21 mouse cellular contexts compared by ENCODE assay signal in the genomic region with DNA sequence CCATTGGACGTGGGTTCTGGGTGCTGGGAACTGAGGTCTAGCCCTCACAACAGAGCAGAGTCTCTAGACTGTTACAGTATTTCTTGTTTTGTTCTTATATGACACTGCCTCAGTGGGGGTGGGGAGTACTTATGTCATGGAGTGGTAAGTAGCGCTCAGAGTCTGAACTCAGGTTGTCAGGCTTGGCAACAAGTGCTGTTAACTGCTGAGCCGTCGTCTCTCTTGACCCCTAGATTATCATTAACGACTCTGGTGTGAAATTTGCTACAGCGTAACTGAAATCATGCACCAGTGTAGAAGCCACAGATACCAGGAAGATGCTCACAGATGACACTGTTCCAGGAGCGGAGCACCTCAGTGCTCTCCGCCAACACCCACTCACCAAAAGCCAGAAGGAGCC. TPM values are rescaled to one million over a fixed set of nuclear protein-coding genes. Genes with fewer than 3 reads are reported as not detected.
DNase-seq lines count a peak whose midpoint lies in the region; ATAC-seq and TF ChIP-seq lines count a peak whose summit lies in the region.
"Had no signal": no experiment of that assay in that cellular context is flagged by ENCODE, and none has a peak within 500 bp of the region (broad histone marks: within the 10 kb centered on the region; RNA-seq: fewer than 3 reads in every experiment).

No protein-coding gene starts in this region.

- H3K9me3 ChIP-seq in forebrain, embryonic 14.5 days (replicated peaks; ENCODE audit: control insufficient read depth, low read length): no peaks in the 10 kb centered on the region
- no peaks in the 10 kb centered on the region for H3K9me3 ChIP-seq in forebrain, embryonic 11.5 days (ENCODE audit: control insufficient read depth, low read length)
- H3K9me3 ChIP-seq in intestine, embryonic 14.5 days (ENCODE audit: control insufficient read depth, low read length): no peaks in the 10 kb centered on the region
- H3K9me3 ChIP-seq in intestine, embryonic 16.5 days (ENCODE audit: control insufficient read depth, low read length): no peaks in the 10 kb centered on the region
- H3K9me3 ChIP-seq: forebrain, embryonic 10.5 days; hindbrain, embryonic 12.5 days; hindbrain, embryonic 15.5 days had no signal

- TF ChIP-seq POLR2A in brain, embryonic 14.5 days (IDR thresholded peaks at IDR 0.05; ENCODE audit: borderline replicate concordance, extremely low read depth, insufficient read depth, insufficient read length, poor library complexity, severe bottlenecking): no peak

- no peak overlapping the region for H3K27ac ChIP-seq in forebrain, embryonic 14.5 days (ENCODE audit: low read depth, low read length)
- H3K27ac ChIP-seq in forebrain, embryonic 11.5 days (ENCODE audit: low read depth, low read length): no peak overlapping the region
- no peak overlapping the region for H3K27ac ChIP-seq in intestine, embryonic 14.5 days (ENCODE audit: low read depth)
- H3K27ac ChIP-seq in intestine, embryonic 16.5 days (ENCODE audit: low read length): no peak overlapping the region
- H3K27ac ChIP-seq: forebrain, embryonic 10.5 days; gastrocnemius, adult 2 months; heart, adult 2 months; hindbrain, embryonic 12.5 days; hindbrain, embryonic 15.5 days had no signal

- H3K27me3 ChIP-seq in forebrain, embryonic 14.5 days (replicated peaks; ENCODE audit: control insufficient read depth, insufficient read depth, low read length): no peaks in the 10 kb centered on the region
- no peaks in the 10 kb centered on the region for H3K27me3 ChIP-seq in forebrain, embryonic 11.5 days (ENCODE audit: control insufficient read depth, insufficient read depth, low read length)
- no peaks in the 10 kb centered on the region for H3K27me3 ChIP-seq in intestine, embryonic 14.5 days (replicated peaks; ENCODE audit: control insufficient read depth, insufficient read depth, low read length)
- H3K27me3 ChIP-seq in intestine, embryonic 16.5 days (replicated peaks; ENCODE audit: control insufficient read depth, insufficient read depth, low read length): no peaks in the 10 kb centered on the region
- H3K27me3 ChIP-seq: hindbrain, embryonic 12.5 days; hindbrain, embryonic 15.5 days had no signal

- 75% methylated on average over 8 of the region's 8 CpGs for WGBS in forebrain, embryonic 14.5 days
- WGBS in forebrain, embryonic 11.5 days: 94% methylated on average over 8 of the region's 8 CpGs
- WGBS in intestine, embryonic 14.5 days: 92% methylated on average over 8 of the region's 8 CpGs
- 92% methylated on average over 8 of the region's 8 CpGs for WGBS in intestine, embryonic 16.5 days

- no peaks in the 10 kb centered on the region for H3K4me1 ChIP-seq in forebrain, embryonic 14.5 days (ENCODE audit: control insufficient read depth, insufficient read depth, low read length)
- H3K4me1 ChIP-seq in forebrain, embryonic 11.5 days (replicated peaks; ENCODE audit: control insufficient read depth, insufficient read depth, low read length): no peaks in the 10 kb centered on the region
- H3K4me1 ChIP-seq in intestine, embryonic 14.5 days (replicated peaks; ENCODE audit: control insufficient read depth, insufficient read depth, low read length): 0 out of 2 replicates have a peak, but pooled peaks cover 5% of the 10 kb centered on the region
- H3K4me1 ChIP-seq in intestine, embryonic 16.5 days (ENCODE audit: control insufficient read depth, insufficient read depth, low read length): peaks cover 4% of the 10 kb centered on the region

- H3K9ac ChIP-seq in forebrain, embryonic 14.5 days (ENCODE audit: low read length): no peak overlapping the region
- H3K9ac ChIP-seq in forebrain, embryonic 11.5 days (ENCODE audit: low read length): no peak overlapping the region
- no peak overlapping the region for H3K9ac ChIP-seq in intestine, embryonic 14.5 days (ENCODE audit: low read length)
- H3K9ac ChIP-seq in intestine, embryonic 16.5 days (ENCODE audit: low read depth, low read length): no peak overlapping the region
- H3K9ac ChIP-seq: forebrain, postnatal 0 days; hindbrain, embryonic 12.5 days; hindbrain, embryonic 15.5 days had no signal

- no peak overlapping the region for H3K4me3 ChIP-seq in forebrain, embryonic 14.5 days (ENCODE audit: low read depth, low read length)
- no peak overlapping the region for H3K4me3 ChIP-seq in forebrain, embryonic 11.5 days (ENCODE audit: low read depth, low read length)
- H3K4me3 ChIP-seq in intestine, embryonic 14.5 days (ENCODE audit: low read depth, low read length): no peak overlapping the region
- no peak overlapping the region for H3K4me3 ChIP-seq in intestine, embryonic 16.5 days (ENCODE audit: low read length)
- H3K4me3 ChIP-seq: forebrain, embryonic 10.5 days; gastrocnemius, adult 2 months; heart, adult 2 months; hindbrain, embryonic 12.5 days; hindbrain, embryonic 15.5 days had no signal

- no peak for ATAC-seq in forebrain, embryonic 14.5 days
- no peak for ATAC-seq in forebrain, embryonic 11.5 days (replicated peaks; ENCODE audit: low FRiP score)
- ATAC-seq in intestine, embryonic 14.5 days (replicated peaks; ENCODE audit: low FRiP score, low TSS enrichment, low read depth): no peak
- no peak for ATAC-seq in intestine, embryonic 16.5 days
- ATAC-seq: activated CD4-positive, CD25-positive, alpha-beta regulatory T cell, adult 4 months; forebrain, postnatal 0 days had no signal

- no peak for TF ChIP-seq CTCF in brain, embryonic 14.5 days (IDR thresholded peaks at IDR 0.05; ENCODE audit: borderline replicate concordance, extremely low read depth, insufficient read depth, insufficient read length)

- H3K36me3 ChIP-seq in forebrain, embryonic 14.5 days (ENCODE audit: control insufficient read depth, insufficient read depth, low read length): peaks cover 11% of the 10 kb centered on the region
- no peaks in the 10 kb centered on the region for H3K36me3 ChIP-seq in forebrain, embryonic 11.5 days (ENCODE audit: control insufficient read depth, insufficient read depth, low read length)
- peaks cover 31% of the 10 kb centered on the region for H3K36me3 ChIP-seq in intestine, embryonic 14.5 days (ENCODE audit: control insufficient read depth, insufficient read depth, low read length)
- H3K36me3 ChIP-seq in intestine, embryonic 16.5 days (ENCODE audit: control insufficient read depth, insufficient read depth, low read length): peaks cover 6% of the 10 kb centered on the region; the same call in 1 of the 2 replicates

- peak; percentile 13 for DNase-seq in forebrain, embryonic 14.5 days (ENCODE audit: low spot score)
- DNase-seq in forebrain, embryonic 11.5 days (ENCODE audit: low spot score): no peak
- peak; percentile 35 for DNase-seq in intestine, embryonic 14.5 days (ENCODE audit: low spot score)
- peak; percentile 35 for DNase-seq in kidney, postnatal 14 days
- DNase-seq in kidney, postnatal 4 days: no peak
- peak; percentile 37 for DNase-seq in brain, embryonic 14.5 days (ENCODE audit: low read depth)
- DNase-seq: adrenal gland, adult 8-10 months; adrenal gland, postnatal 25 days; cerebellum, adult 18-20 months; cerebellum, adult 9-10 months; cerebellum, postnatal 14 days; gastrocnemius, adult 2 months; gastrocnemius, postnatal 14 days; heart, adult 2 months had no signal

- H3K4me2 ChIP-seq in forebrain, embryonic 14.5 days (ENCODE audit: low read length): no peak overlapping the region
- H3K4me2 ChIP-seq in forebrain, embryonic 11.5 days (ENCODE audit: low read depth, low read length, severe bottlenecking): no peak overlapping the region
- no peak overlapping the region for H3K4me2 ChIP-seq in intestine, embryonic 14.5 days (ENCODE audit: low read length)
- H3K4me2 ChIP-seq in intestine, embryonic 16.5 days (ENCODE audit: low read depth, low read length): no peak overlapping the region
- H3K4me2 ChIP-seq: heart, embryonic 11.5 days; hindbrain, embryonic 12.5 days; hindbrain, embryonic 15.5 days had no signal

RNA-seq across cellular contexts. Expression of gene Nit2, which starts 4.0 kb away (rescaled TPM):
- 43.8 and 44.2 TPM in 2 replicates for polyA plus RNA-seq in forebrain, embryonic 14.5 days (2014; fragmentation: Nextera tagmentation; extraction: Ambion mirVana)
- polyA plus RNA-seq in forebrain, embryonic 11.5 days (2014; fragmentation: Nextera tagmentation; extraction: Ambion mirVana): 52.6 and 53.7 TPM in 2 replicates
- 78.8 and 84.4 TPM in 2 replicates for polyA plus RNA-seq in intestine, embryonic 14.5 days (2014; fragmentation: Nextera tagmentation; extraction: Ambion mirVana)
- polyA plus RNA-seq in intestine, embryonic 16.5 days (2015; fragmentation: Nextera tagmentation; extraction: Ambion mirVana): 76.1 and 79.9 TPM in 2 replicates
- polyA plus RNA-seq in brain, embryonic 14.5 days (2012; rRNA removed): 20.9 and 23.8 TPM in 2 replicates

RNA-seq across cellular contexts. Expression of gene Tomm70a, which starts 49.7 kb away (rescaled TPM):
- polyA plus RNA-seq in forebrain, embryonic 14.5 days (2014; fragmentation: Nextera tagmentation; extraction: Ambion mirVana): 58.3 and 59.8 TPM in 2 replicates
- 68.6 TPM in 2 replicates for polyA plus RNA-seq in forebrain, embryonic 11.5 days (2014; fragmentation: Nextera tagmentation; extraction: Ambion mirVana)
- 58.5 and 61.4 TPM in 2 replicates for polyA plus RNA-seq in intestine, embryonic 14.5 days (2014; fragmentation: Nextera tagmentation; extraction: Ambion mirVana)
- polyA plus RNA-seq in intestine, embryonic 16.5 days (2015; fragmentation: Nextera tagmentation; extraction: Ambion mirVana): 39.2 and 41.7 TPM in 2 replicates
- polyA plus RNA-seq in brain, embryonic 14.5 days (2012; rRNA removed): 41.7 and 53.8 TPM in 2 replicates

Comparison
In these comparisons a context has a peak if more than half of its experiments do, and no peak if none do; other contexts are left out.
1. DNase-seq: peak in forebrain, embryonic 14.5 days (single experiment), intestine, embryonic 14.5 days (single experiment), kidney, postnatal 14 days (single experiment) and brain, embryonic 14.5 days (single experiment); none in forebrain, embryonic 11.5 days (single experiment) and kidney, postnatal 4 days (0 of 2).